Mouse (Mus musculus) gastrocnemius, adult 18-20 months (tissue): Measurements from ENCODE around the gene Ceacam19. TPM values are rescaled to one million over a fixed set of nuclear protein-coding genes. Genes with fewer than 3 reads are reported as not detected.

ENCODE experiments used
- DNase-seq: peaks from one replicate; pipeline ENCODE4 v3.0.0; 2021; ENCODE audit warnings: low spot score
- total RNA-seq, 2 experiments: library from RNA; stranded (reverse); gene quantifications; 2 replicates each; pipeline ENCODE4 v1.2.3; 2021

The Ceacam19 gene
- total RNA-seq, 2 experiments from 2014 or later: not detected

- no peak for DNase-seq
Measured at GRCm38 (mm10) chr7:19841686-19842413, 45.9 kb downstream of the Ceacam19 start.

- DNase-seq: no peak
Measured at GRCm38 (mm10) chr7:19840936-19841335, 46.8 kb downstream of the Ceacam19 start.

- no peak for DNase-seq
Measured at GRCm38 (mm10) chr7:19840371-19840770, 47.4 kb downstream of the Ceacam19 start.

- DNase-seq: no peak
Measured at GRCm38 (mm10) chr7:19836843-19837242, 50.9 kb downstream of the Ceacam19 start.

- DNase-seq: no peak
Measured at GRCm38 (mm10) chr7:19834055-19834454, 53.7 kb downstream of the Ceacam19 start.

- peak; percentile 45 for DNase-seq
Measured at GRCm38 (mm10) chr7:19831837-19832236, 55.9 kb downstream of the Ceacam19 start.

GRCm38 (mm10) chr7:19830682-19831156, 57.0 kb downstream of the Ceacam19 start:
- DNase-seq: peak; percentile 96

GRCm38 (mm10) chr7:19829694-19830093, 58.1 kb downstream of the Ceacam19 start:
- no peak for DNase-seq

- peak; percentile 35 for DNase-seq
Measured at GRCm38 (mm10) chr7:19826756-19827155, 61.0 kb downstream of the Ceacam19 start.

Other genes with a start within 250 kb of the Ceacam19 start
- 10 to 100 TPM; 46.8 to 47.3 TPM for gene Clptm1, start 222.9 kb downstream of the Ceacam19 start, total RNA-seq
- under 1 TPM in 1 of 2 experiments, not detected in 1; 0.74 TPM for gene Apoc2, start 210.0 kb downstream of the Ceacam19 start, total RNA-seq
- not detected for gene Gm44805, start 206.5 kb downstream of the Ceacam19 start, total RNA-seq
- under 1 TPM in 1 of 2 experiments, not detected in 1; 0.95 TPM for gene Apoc4, start 206.5 kb downstream of the Ceacam19 start, total RNA-seq
- gene Apoc1, start 195.3 kb downstream of the Ceacam19 start, total RNA-seq: 1 to 10 TPM in 1 of 2 experiments, under 1 TPM in 1; 0.84 to 4.3 TPM
- gene Apoe, start 188.8 kb downstream of the Ceacam19 start, total RNA-seq: 10 to 100 TPM; 59.5 to 87.1 TPM
- 10 to 100 TPM; 40.8 to 44.0 TPM for gene Tomm40, start 172.5 kb downstream of the Ceacam19 start, total RNA-seq
- gene Nectin2, start 137.5 kb downstream of the Ceacam19 start, total RNA-seq: 1 to 10 TPM in 1 of 2 experiments, under 1 TPM in 1; 0.64 to 2.0 TPM
- 10 to 100 TPM; 17.4 to 28.5 TPM for gene Bcam, start 116.9 kb downstream of the Ceacam19 start, total RNA-seq
- gene Cblc, start 91.2 kb downstream of the Ceacam19 start, total RNA-seq: not detected
- gene Bcl3, start 65.2 kb downstream of the Ceacam19 start, total RNA-seq: 1 to 10 TPM; 1.0 to 2.0 TPM
- gene Gm19345, start 36.0 kb downstream of the Ceacam19 start, total RNA-seq: not detected
- gene Ceacam16, start 26.7 kb downstream of the Ceacam19 start, total RNA-seq: not detected
- gene Pvr, start 33.2 kb upstream of the Ceacam19 start, total RNA-seq: 1 to 10 TPM; 4.3 to 7.6 TPM
- not detected for gene Igsf23, start 62.8 kb upstream of the Ceacam19 start, total RNA-seq
- gene Ceacam20, start 77.4 kb upstream of the Ceacam19 start, total RNA-seq: not detected
- gene Nlrp9b, start 103.5 kb upstream of the Ceacam19 start, total RNA-seq: not detected
- gene Vmn1r91, start 211.7 kb upstream of the Ceacam19 start, total RNA-seq: not detected
- not detected for gene Gm16442, start 234.6 kb upstream of the Ceacam19 start, total RNA-seq